Mouse (Mus musculus) embryonic facial prominence, embryonic 10.5 days (tissue): ENCODE measurements at regions not wholly inside any gene's neighbourhood (a gene's known extent, or its start where the extent isn't known, plus 50 kb on each side); places are given as distances from the start of the nearest gene placed in this dataset.
A peak's percentile ranks its signal among the peaks of the same experiment; 100 is the strongest.

Source experiments
- DNase-seq: peaks from one replicate; pipeline ENCODE4 v3.0.0-alpha.2; 2017; ENCODE audit warnings: low spot score
- H3K27ac ChIP-seq: fragments of 300-500 bp; sonication (generic); replicated peaks from 2 replicates; pipeline ENCODE4 v1.5.1; 2016; ENCODE audit warnings: mild to moderate bottlenecking
- H3K27me3 ChIP-seq: fragments of 300-500 bp; sonication (generic); replicated peaks from 2 replicates; pipeline ENCODE4 v1.6.1; 2016; ENCODE audit warnings: low read depth, mild to moderate bottlenecking; ENCODE audit not compliant: poor library complexity, severe bottlenecking
- H3K36me3 ChIP-seq: fragments of 300-500 bp; sonication (generic); replicated peaks from 2 replicates; pipeline ENCODE4 v1.6.1; 2016; ENCODE audit warnings: mild to moderate bottlenecking, moderate library complexity
- H3K4me1 ChIP-seq: fragments of 300-500 bp; sonication (generic); 2 replicates; pipeline ENCODE4 v1.6.1; 2016
- H3K4me3 ChIP-seq: fragments of 300-500 bp; sonication (generic); 2 replicates; pipeline ENCODE4 v1.5.1; 2016; ENCODE audit warnings: mild to moderate bottlenecking, moderate library complexity
- H3K9me3 ChIP-seq: fragments of 300-500 bp; sonication (generic); 2 replicates; pipeline ENCODE4 v1.6.1; 2016; ENCODE audit warnings: mild to moderate bottlenecking
- WGBS: fragments of 180-500 bp; shearing (Covaris S2); methylation state at CpG from one replicate; pipeline ENCODE4 v1.1.7; 2016; 5-methylcytosine and 5-hydroxymethylcytosine counted together

GRCm38 (mm10) chr3:9920331-9920730 is 167.6 kb upstream of the Gm9833 start:
- H3K36me3 ChIP-seq: no peaks in the 10 kb centered on the region

GRCm38 (mm10) chr3:9921730-9922129 is 166.2 kb upstream of the Gm9833 start:
- H3K27ac ChIP-seq: no peak overlapping the region
- H3K27me3 ChIP-seq: no peaks in the 10 kb centered on the region
- no peaks in the 10 kb centered on the region for H3K9me3 ChIP-seq
- H3K36me3 ChIP-seq: no peaks in the 10 kb centered on the region
- 94% methylated on average over 1 of the region's 1 CpGs for WGBS
- no peak overlapping the region for H3K4me3 ChIP-seq
- no peak for DNase-seq
- no peaks in the 10 kb centered on the region for H3K4me1 ChIP-seq

More at GRCm38 (mm10) chr3:9920331-9920730, 167.6 kb upstream of the Gm9833 start:
- no peak overlapping the region for H3K27ac ChIP-seq
- H3K27me3 ChIP-seq: no peaks in the 10 kb centered on the region
- 89% methylated on average over 3 of the region's 3 CpGs for WGBS
- no peaks in the 10 kb centered on the region for H3K9me3 ChIP-seq
- no peak for DNase-seq
- H3K4me3 ChIP-seq: no peak overlapping the region
- no peaks in the 10 kb centered on the region for H3K4me1 ChIP-seq

- Histone ChIP-seq H3K27ac (no peak overlapping the region), H3K9me3 (no peaks in the 10 kb centered on the region), H3K36me3 (no peaks in the 10 kb centered on the region), H3K4me3 (no peak overlapping the region), H3K4me1 (no peaks in the 10 kb centered on the region), H3K27me3 (no peaks in the 10 kb centered on the region)
- no peak for DNase-seq
- WGBS: 93% methylated on average over 10 of the region's 10 CpGs
Measured at GRCm38 (mm10) chr3:9922541-9923046, 165.3 kb upstream of the Gm9833 start.

- H3K4me3 ChIP-seq: no peak overlapping the region
- DNase-seq: no peak
- no peak overlapping the region for H3K27ac ChIP-seq
- no peaks in the 10 kb centered on the region for H3K9me3 ChIP-seq
- WGBS: 92% methylated on average over 1 of the region's 1 CpGs
- H3K27me3 ChIP-seq: no peaks in the 10 kb centered on the region
- H3K36me3 ChIP-seq: no peaks in the 10 kb centered on the region
- H3K4me1 ChIP-seq: no peaks in the 10 kb centered on the region
Measured at GRCm38 (mm10) chr3:9924630-9925029, 163.3 kb upstream of the Gm9833 start.

GRCm38 (mm10) chr3:9936853-9937441 is 151.0 kb upstream of the Gm9833 start:
- H3K9me3 ChIP-seq: no peaks in the 10 kb centered on the region
- no peaks in the 10 kb centered on the region for H3K36me3 ChIP-seq
- 85% methylated on average over 8 of the region's 8 CpGs for WGBS
- no peak overlapping the region for H3K27ac ChIP-seq
- DNase-seq: no peak
- H3K27me3 ChIP-seq: no peaks in the 10 kb centered on the region; the same call in 1 of the 2 replicates
- H3K4me1 ChIP-seq: no peaks in the 10 kb centered on the region
- no peak overlapping the region for H3K4me3 ChIP-seq

- Histone ChIP-seq H3K9me3 (no peaks in the 10 kb centered on the region), H3K36me3 (no peaks in the 10 kb centered on the region), H3K4me1 (no peaks in the 10 kb centered on the region), H3K4me3 (no peak overlapping the region), H3K27ac (no peak overlapping the region), H3K27me3 (no peaks in the 10 kb centered on the region; the same call in 1 of the 2 replicates)
- WGBS: 63% methylated on average over 1 of the region's 1 CpGs
- DNase-seq: no peak
Measured at GRCm38 (mm10) chr3:9938651-9939050, 149.3 kb upstream of the Gm9833 start.

GRCm38 (mm10) chr3:9942631-9943030 is 145.3 kb upstream of the Gm9833 start:
- Histone ChIP-seq H3K27me3 (no peaks in the 10 kb centered on the region; the same call in 1 of the 2 replicates), H3K4me1 (no peaks in the 10 kb centered on the region), H3K27ac (no peak overlapping the region), H3K4me3 (no peak overlapping the region), H3K36me3 (no peaks in the 10 kb centered on the region), H3K9me3 (no peaks in the 10 kb centered on the region)
- DNase-seq: no peak
- WGBS: 93% methylated on average over 5 of the region's 5 CpGs

- peak; percentile 60 for DNase-seq
- Histone ChIP-seq H3K9me3 (no peaks in the 10 kb centered on the region), H3K36me3 (no peaks in the 10 kb centered on the region), H3K4me1 (no peaks in the 10 kb centered on the region), H3K27me3 (no peaks in the 10 kb centered on the region), H3K27ac (no peak overlapping the region), H3K4me3 (no peak overlapping the region)
- WGBS: 50% methylated on average over 11 of the region's 11 CpGs
Measured at GRCm38 (mm10) chr3:9947357-9948065, 140.4 kb upstream of the Gm9833 start.

GRCm38 (mm10) chr3:9948114-9948513 is 139.8 kb upstream of the Gm9833 start:
- no peak for DNase-seq

GRCm38 (mm10) chr3:9957870-9958269 is 130.0 kb upstream of the Gm9833 start:
- Histone ChIP-seq H3K4me3 (no peak overlapping the region), H3K27me3 (no peaks in the 10 kb centered on the region), H3K27ac (no peak overlapping the region), H3K9me3 (no peaks in the 10 kb centered on the region), H3K36me3 (no peaks in the 10 kb centered on the region), H3K4me1 (no peaks in the 10 kb centered on the region)
- 83% methylated on average over 3 of the region's 3 CpGs for WGBS
- no peak for DNase-seq

More at GRCm38 (mm10) chr3:9948114-9948513, 139.8 kb upstream of the Gm9833 start:
- Histone ChIP-seq H3K36me3 (no peaks in the 10 kb centered on the region), H3K9me3 (no peaks in the 10 kb centered on the region), H3K4me3 (no peak overlapping the region), H3K27ac (no peak overlapping the region), H3K27me3 (no peaks in the 10 kb centered on the region), H3K4me1 (no peaks in the 10 kb centered on the region)
- WGBS: 74% methylated on average over 7 of the region's 7 CpGs

- no peak for DNase-seq
- Histone ChIP-seq H3K9me3 (no peaks in the 10 kb centered on the region), H3K27me3 (no peaks in the 10 kb centered on the region), H3K4me1 (no peaks in the 10 kb centered on the region), H3K36me3 (no peaks in the 10 kb centered on the region), H3K27ac (no peak overlapping the region), H3K4me3 (no peak overlapping the region)
- WGBS: 94% methylated on average over 37 of the region's 37 CpGs
Measured at GRCm38 (mm10) chr3:9959716-9960661, 127.9 kb upstream of the Gm9833 start.

GRCm38 (mm10) chr3:9960696-9961095 is 127.2 kb upstream of the Gm9833 start:
- no peak for DNase-seq
- Histone ChIP-seq H3K9me3 (no peaks in the 10 kb centered on the region), H3K27me3 (no peaks in the 10 kb centered on the region), H3K27ac (no peak overlapping the region), H3K36me3 (no peaks in the 10 kb centered on the region), H3K4me3 (no peak overlapping the region), H3K4me1 (no peaks in the 10 kb centered on the region)
- WGBS: 57% methylated on average over 7 of the region's 7 CpGs
